Mouse (Mus musculus) liver, adult 2 months (tissue): Measurements from ENCODE around the gene 1520401A03Rik.

Source experiments
- CTCF ChIP-seq: fragments of 200-500 bp; IDR thresholded peaks from 2 replicates; pipeline ENCODE4 v1.5.1; 2011; ENCODE audit warnings: low read depth, low read length, control low read depth
- POLR2A ChIP-seq: fragments of 200-500 bp; IDR thresholded peaks from 2 replicates; pipeline ENCODE4 v1.6.1; 2011; ENCODE audit warnings: low read length, control low read depth; ENCODE audit not compliant: insufficient read depth; ENCODE audit errors: extremely low read depth

DNA sequence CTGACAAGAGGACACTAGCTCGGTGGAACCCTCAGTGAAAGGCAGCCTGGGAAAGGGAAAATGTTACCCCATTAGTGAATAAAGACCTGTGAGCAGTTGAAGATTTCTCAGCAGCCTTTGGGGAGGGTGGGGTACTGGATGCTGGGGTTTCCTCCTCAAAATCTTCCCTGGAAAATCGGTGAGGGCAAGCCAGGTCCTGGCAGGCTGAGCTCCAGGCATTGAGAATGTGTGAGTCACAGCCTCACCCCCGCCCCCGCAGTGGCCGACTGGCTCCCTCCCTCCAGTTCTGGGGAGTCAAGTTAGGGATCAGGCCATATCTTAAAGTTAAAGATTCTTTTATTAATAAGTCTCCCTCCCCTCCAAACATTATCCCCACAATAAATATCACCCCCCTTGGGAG, 47.5 kb downstream of the 1520401A03Rik start:
- TF ChIP-seq POLR2A, result no peak
- no peak for TF ChIP-seq CTCF
